Mouse (Mus musculus): ENCODE measurements around the gene Cnot1. TPM values are rescaled to one million over a fixed set of nuclear protein-coding genes. Genes with fewer than 3 reads are reported as not detected.

The Cnot1 gene
- total RNA-seq, 1 experiment = 207 TPM

DNA sequence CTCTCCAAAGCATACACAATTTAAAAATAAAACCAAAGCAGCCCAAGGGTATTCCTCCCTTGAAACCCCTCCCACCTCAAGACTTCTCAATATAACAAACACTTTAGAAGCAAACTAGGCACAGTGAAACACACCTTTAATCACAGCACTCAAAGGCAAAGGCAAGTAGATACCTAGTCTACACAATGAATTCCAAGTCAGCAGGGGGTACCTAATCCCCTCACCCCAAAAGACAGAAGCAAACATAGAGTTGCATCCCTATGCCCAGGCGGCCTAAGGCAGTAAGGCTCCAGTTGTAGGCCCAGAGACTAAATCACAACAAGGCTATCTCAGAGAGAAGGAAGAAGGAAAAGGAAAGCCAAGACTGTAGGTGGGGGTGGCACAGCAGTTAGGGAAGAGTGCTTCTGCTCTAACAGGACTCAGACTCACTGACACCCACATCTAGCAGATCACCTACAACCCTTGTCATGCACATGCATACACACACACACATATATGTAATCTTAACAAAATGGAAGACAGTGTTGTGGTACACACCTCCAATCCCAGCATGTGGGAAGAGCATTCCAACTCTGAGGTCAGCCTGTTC lies 5.7 kb downstream of the Cnot1 start:
- no peak for TF ChIP-seq MAFK (IDR thresholded peaks at IDR 0.05; ENCODE audit: insufficient read depth, low read depth, low read length)
- TF ChIP-seq ZC3H11A (IDR thresholded peaks at IDR 0.05; ENCODE audit: borderline replicate concordance, low read depth, low read length) = no peak
- no peak for TF ChIP-seq CHD2 (IDR thresholded peaks at IDR 0.05; ENCODE audit: low read depth, low read length)
- TF ChIP-seq HCFC1 (IDR thresholded peaks at IDR 0.05; ENCODE audit: borderline replicate concordance, insufficient read depth, low read length) = no peak
- TF ChIP-seq ZNF384 (IDR thresholded peaks at IDR 0.05; ENCODE audit: low read depth, low read length) = no peak
- in situ Hi-C loops (cut with MboI; ENCODE audit: low sequenced_read_pairs in 2 of 2, unreplicated experiment in 2 of 2) = no loop called here
- Histone ChIP-seq H3K9ac (ENCODE audit: insufficient read depth, low read depth, low read length, poor library complexity, severe bottlenecking) (no peak overlapping the region), H3K4me3 (ENCODE audit: insufficient read depth in 1 of 2, low read depth in 1 of 2, low read length in 2 of 2, poor library complexity in 1 of 2, severe bottlenecking in 1 of 2) (no peak overlapping the region), H3K36me3 (ENCODE audit: control insufficient read depth, insufficient read depth, low read length, poor library complexity, severe bottlenecking) (peaks cover 10% of the 10 kb centered on the region; the same call in 1 of the 2 replicates), H3K9me3 (ENCODE audit: control insufficient read depth, insufficient read depth, low read depth, low read length) (no peaks in the 10 kb centered on the region), H3K27ac (ENCODE audit: insufficient read depth, low read depth, low read length, poor library complexity, severe bottlenecking) (no peak overlapping the region), H3K4me1 (ENCODE audit: control insufficient read depth in 2 of 2, insufficient read depth in 2 of 2, low read length in 2 of 2, poor library complexity in 1 of 2) (peaks cover 6 to 22% of the 10 kb centered on the region in 2 experiments; a peak in 3 of 4 replicates)
- DNase-seq (ENCODE audit: low read depth, low spot score) = no peak

DNA sequence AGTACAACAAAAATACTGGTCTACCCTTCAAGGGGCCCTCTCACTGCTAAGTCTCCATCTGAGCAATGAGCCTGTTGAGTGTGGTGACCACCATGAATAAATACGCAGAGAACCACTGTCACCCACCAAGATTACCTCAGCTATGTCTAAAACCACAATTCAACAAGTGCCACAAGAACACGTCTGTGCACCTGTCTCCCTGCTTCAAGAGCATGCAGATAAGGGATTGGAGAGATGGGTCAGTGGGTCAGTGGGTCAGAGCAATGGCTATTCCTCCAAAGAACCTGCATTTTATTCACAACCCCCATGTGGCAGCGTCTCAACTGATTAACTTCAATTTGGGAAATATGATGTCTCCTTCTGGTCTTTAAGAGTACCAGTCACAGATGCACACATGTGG lies 6.9 kb downstream of the Cnot1 start:
- Histone ChIP-seq H3K27ac (ENCODE audit: insufficient read depth, low read depth, low read length, poor library complexity, severe bottlenecking) (no peak overlapping the region), H3K36me3 (ENCODE audit: control insufficient read depth, insufficient read depth, low read length, poor library complexity, severe bottlenecking) (peaks cover 10% of the 10 kb centered on the region; the same call in 1 of the 2 replicates), H3K9ac (ENCODE audit: insufficient read depth, low read depth, low read length, poor library complexity, severe bottlenecking) (no peak overlapping the region), H3K4me3 (ENCODE audit: insufficient read depth in 1 of 2, low read depth in 1 of 2, low read length in 2 of 2, poor library complexity in 1 of 2, severe bottlenecking in 1 of 2) (no peak overlapping the region), H3K4me1 (ENCODE audit: control insufficient read depth in 2 of 2, insufficient read depth in 2 of 2, low read length in 2 of 2, poor library complexity in 1 of 2) (peaks cover 8 to 18% of the 10 kb centered on the region in 2 experiments), H3K9me3 (ENCODE audit: control insufficient read depth, insufficient read depth, low read depth, low read length) (no peaks in the 10 kb centered on the region)
- in situ Hi-C loops (cut with MboI; ENCODE audit: low sequenced_read_pairs in 2 of 2, unreplicated experiment in 2 of 2) = no loop called here
- no peak for DNase-seq (ENCODE audit: low read depth, low spot score)
- TF ChIP-seq ZC3H11A (IDR thresholded peaks at IDR 0.05; ENCODE audit: borderline replicate concordance, low read depth, low read length) (no peak), MAFK (IDR thresholded peaks at IDR 0.05; ENCODE audit: insufficient read depth, low read depth, low read length) (no peak), ZNF384 (IDR thresholded peaks at IDR 0.05; ENCODE audit: low read depth, low read length) (no peak), CHD2 (IDR thresholded peaks at IDR 0.05; ENCODE audit: low read depth, low read length) (no peak)

DNA sequence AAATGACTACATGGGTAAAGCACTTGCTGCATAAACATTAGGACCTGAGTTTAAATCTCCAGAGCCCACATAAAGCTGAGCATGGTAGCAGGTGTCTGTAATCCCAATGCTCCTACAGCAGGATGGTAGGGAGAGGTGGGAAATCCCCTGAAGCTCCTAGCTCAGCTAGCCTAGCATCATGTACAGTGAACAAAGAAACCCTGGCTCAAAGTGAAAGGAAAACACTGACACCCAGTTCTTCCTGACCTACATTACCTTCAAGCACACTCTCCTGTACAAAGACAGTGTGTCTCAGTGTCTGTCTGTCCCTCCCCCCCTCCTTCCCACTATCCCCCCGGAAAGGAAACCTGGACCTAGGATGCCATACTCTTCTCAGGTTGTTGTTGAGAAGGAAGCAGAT lies 7.4 kb downstream of the Cnot1 start:
- no peak for DNase-seq (ENCODE audit: low read depth, low spot score)

DNA sequence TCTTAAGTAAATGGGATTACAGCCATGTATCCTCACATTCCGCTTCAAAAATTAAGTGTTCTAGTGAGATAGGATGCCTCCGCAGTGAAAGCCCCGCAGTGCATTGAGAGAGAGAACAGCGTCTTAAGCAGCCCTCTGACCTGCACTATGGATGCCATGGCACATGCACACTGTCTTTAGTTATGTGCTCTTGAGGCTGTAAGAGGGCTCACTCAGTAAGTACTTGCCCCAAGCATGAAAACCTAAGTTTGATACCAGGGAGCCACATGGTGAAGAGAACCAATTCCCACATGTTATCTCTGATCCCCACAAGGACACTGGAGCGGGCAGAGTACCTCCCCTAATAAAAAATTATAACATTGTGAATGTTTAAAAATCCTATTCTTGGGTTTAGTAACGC lies 8.1 kb downstream of the Cnot1 start:
- TF ChIP-seq HCFC1 (IDR thresholded peaks at IDR 0.05; ENCODE audit: borderline replicate concordance, insufficient read depth, low read length) (no peak), ZC3H11A (IDR thresholded peaks at IDR 0.05; ENCODE audit: borderline replicate concordance, low read depth, low read length) (no peak), CHD2 (IDR thresholded peaks at IDR 0.05; ENCODE audit: low read depth, low read length) (no peak), MAFK (IDR thresholded peaks at IDR 0.05; ENCODE audit: insufficient read depth, low read depth, low read length) (no peak), ZNF384 (IDR thresholded peaks at IDR 0.05; ENCODE audit: low read depth, low read length) (no peak)
- Histone ChIP-seq H3K4me3 (ENCODE audit: insufficient read depth in 1 of 2, low read depth in 1 of 2, low read length in 2 of 2, poor library complexity in 1 of 2, severe bottlenecking in 1 of 2) (no peak overlapping the region), H3K4me1 (ENCODE audit: control insufficient read depth in 2 of 2, insufficient read depth in 2 of 2, low read length in 2 of 2, poor library complexity in 1 of 2) (peaks cover 10 to 15% of the 10 kb centered on the region in 2 experiments), H3K9me3 (ENCODE audit: control insufficient read depth, insufficient read depth, low read depth, low read length) (no peaks in the 10 kb centered on the region), H3K36me3 (ENCODE audit: control insufficient read depth, insufficient read depth, low read length, poor library complexity, severe bottlenecking) (peaks cover 6% of the 10 kb centered on the region; the same call in 1 of the 2 replicates), H3K27ac (ENCODE audit: insufficient read depth, low read depth, low read length, poor library complexity, severe bottlenecking) (no peak overlapping the region), H3K9ac (ENCODE audit: insufficient read depth, low read depth, low read length, poor library complexity, severe bottlenecking) (no peak overlapping the region)
- in situ Hi-C loops (cut with MboI; ENCODE audit: low sequenced_read_pairs in 2 of 2, unreplicated experiment in 2 of 2) = no loop called here
- DNase-seq (ENCODE audit: low read depth, low spot score) = no peak

More for the DNA sequence above, 7.4 kb downstream of the Cnot1 start:
- Histone ChIP-seq H3K9me3 (ENCODE audit: control insufficient read depth, insufficient read depth, low read depth, low read length) (no peaks in the 10 kb centered on the region), H3K4me3 (ENCODE audit: insufficient read depth in 1 of 2, low read depth in 1 of 2, low read length in 2 of 2, poor library complexity in 1 of 2, severe bottlenecking in 1 of 2) (no peak overlapping the region), H3K9ac (ENCODE audit: insufficient read depth, low read depth, low read length, poor library complexity, severe bottlenecking) (no peak overlapping the region), H3K4me1 (ENCODE audit: control insufficient read depth in 2 of 2, insufficient read depth in 2 of 2, low read length in 2 of 2, poor library complexity in 1 of 2) (peaks cover 8 to 18% of the 10 kb centered on the region in 2 experiments), H3K36me3 (ENCODE audit: control insufficient read depth, insufficient read depth, low read length, poor library complexity, severe bottlenecking) (peaks cover 10% of the 10 kb centered on the region; the same call in 1 of the 2 replicates), H3K27ac (ENCODE audit: insufficient read depth, low read depth, low read length, poor library complexity, severe bottlenecking) (no peak overlapping the region)
- TF ChIP-seq ZC3H11A (IDR thresholded peaks at IDR 0.05; ENCODE audit: borderline replicate concordance, low read depth, low read length) (no peak), CHD2 (IDR thresholded peaks at IDR 0.05; ENCODE audit: low read depth, low read length) (no peak), HCFC1 (IDR thresholded peaks at IDR 0.05; ENCODE audit: borderline replicate concordance, insufficient read depth, low read length) (no peak), MAFK (IDR thresholded peaks at IDR 0.05; ENCODE audit: insufficient read depth, low read depth, low read length) (no peak), ZNF384 (IDR thresholded peaks at IDR 0.05; ENCODE audit: low read depth, low read length) (no peak)
- in situ Hi-C loops (cut with MboI; ENCODE audit: low sequenced_read_pairs in 2 of 2, unreplicated experiment in 2 of 2) = no loop called here

Measured in ES-E14 (cell line).